Mouse (Mus musculus) bone marrow macrophage, adult 2 months (primary cell): ENCODE results near the gene Polr1a. TPM values are rescaled to one million over a fixed set of nuclear protein-coding genes. Genes with fewer than 3 reads are reported as not detected.
A peak's percentile ranks its signal among the peaks of the same experiment; 100 is the strongest.

Source experiments
- H3K27ac ChIP-seq: 2 replicates; pipeline ENCODE4 v1.5.1; 2012; ENCODE audit warnings: low read depth, low read length; ENCODE audit not compliant: insufficient read depth
- H3K4me1 ChIP-seq: 2 replicates; pipeline ENCODE4 v1.6.1; 2012; ENCODE audit warnings: low read length; ENCODE audit not compliant: control insufficient read depth, insufficient read depth
- H3K4me3 ChIP-seq: 2 replicates; pipeline ENCODE4 v1.5.1; 2012; ENCODE audit warnings: mild to moderate bottlenecking, low read length, moderate library complexity; ENCODE audit not compliant: insufficient read depth
- CTCF ChIP-seq: IDR thresholded peaks from 2 replicates; pipeline ENCODE4 v1.5.1; 2012; ENCODE audit warnings: low read depth, mild to moderate bottlenecking, low read length, moderate library complexity
- POLR2A ChIP-seq: IDR thresholded peaks from 2 replicates; pipeline ENCODE4 v1.6.1; 2012; ENCODE audit warnings: mild to moderate bottlenecking, low read depth, low read length, borderline replicate concordance
- polyA plus RNA-seq: library from polyadenylated mRNA; stranded (reverse); fragments of >200 nt; gene quantifications from 2 replicates; pipeline ENCODE4 v1.2.4, GENCODE M21; 2012; ENCODE audit not compliant: missing spikeins, insufficient read depth, insufficient read length

The Polr1a gene
- polyA plus RNA-seq, 1 experiment: 6.2 TPM

DNA sequence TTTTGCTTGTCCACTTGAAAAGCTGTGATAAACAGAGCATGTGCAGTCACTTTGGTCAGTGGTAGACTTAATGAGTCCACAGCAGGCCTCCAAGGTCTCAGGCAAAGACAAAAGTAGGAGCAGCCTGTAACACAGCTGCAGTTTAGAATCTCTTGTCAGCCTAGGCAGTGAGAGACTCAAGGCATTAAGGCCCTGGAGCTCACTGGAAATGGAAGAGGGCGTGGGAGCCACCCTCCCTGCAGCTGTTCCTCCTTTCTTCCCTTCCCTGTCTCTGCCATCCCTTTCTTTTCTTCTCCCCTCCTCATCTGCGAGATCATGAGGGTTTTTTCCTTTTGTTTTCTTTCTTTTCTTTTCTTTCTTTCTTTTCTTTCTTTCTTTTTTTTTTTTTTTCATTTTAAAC is 61.3 kb downstream of the Polr1a start:
- Histone ChIP-seq H3K4me3 (no peak overlapping the region), H3K27ac (no peak overlapping the region), H3K4me1 (peaks cover 3% of the 10 kb centered on the region; the same call in 1 of the 2 replicates)
- TF ChIP-seq POLR2A (no peak), CTCF (no peak)

DNA sequence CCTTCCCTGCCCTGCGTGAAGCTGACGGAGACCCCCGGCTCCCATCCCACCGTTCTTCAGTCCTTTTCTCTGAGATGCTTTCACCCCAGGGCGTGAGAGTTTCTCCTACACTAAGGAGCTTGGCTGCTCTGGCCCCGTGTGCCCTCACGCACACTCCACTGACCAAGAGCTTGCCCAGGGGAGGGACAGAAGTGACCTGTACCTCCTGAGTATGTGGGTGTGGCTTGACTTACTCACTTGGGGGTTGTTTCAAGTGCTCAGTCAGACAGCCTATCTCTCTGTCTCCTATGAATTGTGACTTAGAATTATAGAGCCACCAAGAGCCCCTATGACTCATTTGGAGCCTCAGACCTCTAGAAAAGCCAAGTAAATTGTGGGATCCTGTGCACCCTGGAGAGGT is 67.7 kb downstream of the Polr1a start:
- Histone ChIP-seq H3K4me1 (peaks cover 37% of the 10 kb centered on the region), H3K27ac (no peak overlapping the region), H3K4me3 (no peak overlapping the region)
- TF ChIP-seq POLR2A (no peak), CTCF (no peak)

DNA sequence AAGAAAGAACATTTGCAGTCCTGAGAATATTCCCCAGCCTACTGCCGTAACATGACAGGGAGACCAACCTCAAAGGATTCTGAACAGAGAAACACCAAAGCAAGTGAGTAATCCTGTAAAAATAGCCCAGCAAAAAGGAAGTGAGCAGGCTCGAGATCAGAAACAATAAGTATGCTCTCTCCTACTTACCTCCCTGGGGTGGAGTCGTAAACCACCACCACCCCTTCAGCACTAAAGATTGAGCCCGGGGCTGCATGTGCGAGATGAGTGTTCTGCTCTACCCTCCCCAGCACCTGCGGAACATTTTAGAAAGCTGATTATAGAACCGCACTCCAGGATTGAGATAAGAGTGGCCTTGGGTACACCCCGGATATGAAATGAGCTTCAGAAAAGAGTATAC is 71.3 kb downstream of the Polr1a start:
- no peak for TF ChIP-seq POLR2A
- no peak for TF ChIP-seq CTCF
- peaks cover 56% of the 10 kb centered on the region for H3K4me1 ChIP-seq
- H3K4me3 ChIP-seq: peak overlapping the region; percentile 17; the same call in 1 of the 2 replicates
- peak overlapping the region; percentile 94 for H3K27ac ChIP-seq

DNA sequence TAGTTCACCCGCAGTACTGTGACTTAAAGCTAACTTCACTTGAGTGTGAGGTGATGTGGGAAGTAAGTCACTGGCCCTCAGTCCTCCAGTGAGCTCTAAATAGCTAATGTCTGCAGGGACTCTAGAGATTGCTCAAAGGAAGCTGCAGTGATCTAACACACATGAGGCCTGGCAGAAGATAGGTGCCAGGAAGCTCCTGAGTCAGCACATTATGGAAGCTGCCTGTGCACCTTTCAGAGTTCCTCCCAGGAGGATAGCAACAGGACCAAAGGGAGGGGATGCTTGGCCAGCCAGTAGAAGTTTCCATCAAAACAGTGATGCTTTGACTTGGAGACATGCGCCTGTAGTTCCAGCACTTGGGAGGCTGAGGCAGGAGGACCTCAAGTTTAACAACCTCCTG is 71.7 kb downstream of the Polr1a start:
- Histone ChIP-seq H3K4me1 (peaks cover 56% of the 10 kb centered on the region), H3K4me3 (peak overlapping the region; percentile 17; the same call in 1 of the 2 replicates), H3K27ac (peak overlapping the region; percentile 94)
- TF ChIP-seq POLR2A: no peak

GRCm38 (mm10) chr6:71981450-71981849 is 72.6 kb downstream of the Polr1a start:
- H3K4me1 ChIP-seq: peaks cover 61% of the 10 kb centered on the region
- TF ChIP-seq CTCF (no peak), POLR2A (no peak)
- H3K4me3 ChIP-seq: no peak overlapping the region
- H3K27ac ChIP-seq: peak overlapping the region; percentile 94

- Histone ChIP-seq H3K4me1 (peaks cover 50% of the 10 kb centered on the region), H3K4me3 (no peak overlapping the region), H3K27ac (no peak overlapping the region)
- no peak for TF ChIP-seq CTCF
- no peak for TF ChIP-seq POLR2A
These were observed 77.1 kb downstream of the Polr1a start for GRCm38 (mm10) chr6:71985984-71986383.

- H3K4me3 ChIP-seq: no peak overlapping the region
- H3K27ac ChIP-seq: no peak overlapping the region
- TF ChIP-seq POLR2A: no peak
- H3K4me1 ChIP-seq: peaks cover 40% of the 10 kb centered on the region
These were observed 78.8 kb downstream of the Polr1a start for GRCm38 (mm10) chr6:71987546-71988248.

GRCm38 (mm10) chr6:71989647-71990351 is 80.9 kb downstream of the Polr1a start:
- Histone ChIP-seq H3K27ac (no peak overlapping the region), H3K4me3 (no peak overlapping the region), H3K4me1 (peaks cover 30% of the 10 kb centered on the region)
- TF ChIP-seq POLR2A: no peak

DNA sequence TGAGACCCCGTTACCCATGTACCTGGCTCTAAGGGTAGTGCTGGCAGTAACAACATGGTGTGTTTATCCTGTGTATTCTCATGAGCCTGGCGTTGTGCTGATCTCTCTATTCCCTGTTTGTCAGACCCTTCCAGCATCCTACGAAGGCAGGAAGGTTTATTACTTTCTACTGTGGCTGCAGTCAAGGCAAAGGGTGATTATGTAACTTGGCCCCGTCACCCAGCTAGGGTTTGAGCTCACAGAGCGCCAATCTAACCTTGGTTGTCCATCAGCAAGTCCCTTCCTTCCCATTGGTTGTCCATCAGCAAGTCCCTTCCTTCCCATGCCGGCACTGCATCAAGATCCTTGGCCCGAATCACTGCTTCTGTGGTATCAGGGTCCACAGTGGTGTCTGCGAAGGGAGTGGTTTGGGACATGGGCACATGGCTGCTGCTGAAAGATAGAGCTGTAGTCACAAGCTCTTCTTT is 81.6 kb downstream of the Polr1a start:
- Histone ChIP-seq H3K27ac (no peak overlapping the region), H3K4me1 (peaks cover 30% of the 10 kb centered on the region), H3K4me3 (no peak overlapping the region)
- no peak for TF ChIP-seq POLR2A
- TF ChIP-seq CTCF: no peak

GRCm38 (mm10) chr6:71991190-71991932 is 82.5 kb downstream of the Polr1a start:
- Histone ChIP-seq H3K27ac (no peak overlapping the region), H3K4me3 (no peak overlapping the region), H3K4me1 (peaks cover 24% of the 10 kb centered on the region)
- TF ChIP-seq CTCF (no peak), POLR2A (no peak)

DNA sequence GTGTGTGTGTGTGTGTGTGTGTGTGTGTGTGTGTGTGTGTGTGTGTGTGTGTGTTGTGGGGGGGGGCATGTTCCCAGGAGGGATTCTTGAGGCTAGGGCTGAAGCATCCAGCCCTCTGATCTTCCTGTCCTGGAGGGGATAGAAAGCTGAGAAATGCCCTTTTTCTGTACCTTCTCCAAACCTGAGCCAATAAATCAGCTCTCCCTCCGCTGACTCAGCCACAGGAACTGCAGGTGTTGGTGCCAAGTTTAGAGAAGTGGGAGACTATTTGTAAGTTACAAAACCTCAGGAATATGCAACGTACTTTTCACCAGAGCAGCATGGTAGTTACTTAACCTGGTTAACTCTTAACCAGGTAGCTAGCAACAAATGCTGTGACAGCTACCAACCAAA is 83.1 kb downstream of the Polr1a start:
- Histone ChIP-seq H3K27ac (no peak overlapping the region), H3K4me3 (no peak overlapping the region), H3K4me1 (peaks cover 24% of the 10 kb centered on the region)
- TF ChIP-seq CTCF: no peak
- TF ChIP-seq POLR2A: no peak
